Comparison of ENCODE assay signal across 27 mouse cellular contexts in the genomic region with DNA sequence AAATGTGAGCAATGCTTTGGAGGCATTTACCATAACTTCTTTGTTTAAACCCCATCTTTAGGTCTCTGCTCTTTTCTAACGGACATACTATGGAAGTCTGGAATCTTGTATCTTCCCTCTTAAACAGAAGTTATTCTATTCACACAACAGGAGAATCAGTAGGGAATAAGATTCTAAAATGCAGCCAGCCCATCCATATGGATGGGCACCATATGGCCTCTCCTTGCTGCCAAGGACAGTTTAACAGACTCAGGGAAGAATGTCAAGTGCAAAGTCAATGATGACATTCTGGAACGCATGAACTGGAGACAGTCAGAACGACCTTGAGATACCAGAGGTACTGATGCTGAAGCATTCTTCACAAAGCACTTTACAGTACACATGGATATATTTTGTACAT.
A peak's percentile ranks its signal among the peaks of the same experiment; 100 is the strongest.
DNase-seq lines count a peak whose midpoint lies in the region; ATAC-seq lines count a peak whose summit lies in the region.
"Had no signal": no experiment of that assay in that cellular context is flagged by ENCODE, and none has a peak within 500 bp of the region (broad histone marks: within the 10 kb centered on the region; RNA-seq: fewer than 3 reads in every experiment).

No protein-coding gene starts in this region.

- H3K4me3 ChIP-seq in forebrain, embryonic 14.5 days (ENCODE audit: low read depth, low read length), result no peak overlapping the region
- H3K4me3 ChIP-seq in forebrain, embryonic 15.5 days, result no peak overlapping the region
- H3K4me3 ChIP-seq: forebrain, embryonic 10.5 days; heart, embryonic 12.5 days; kidney, embryonic 15.5 days; left cerebral cortex, adult 2 months; limb, embryonic 15.5 days; midbrain, embryonic 12.5 days; neural tube, embryonic 12.5 days had no signal

- WGBS in forebrain, embryonic 14.5 days, result 64% methylated on average over 3 of the region's 3 CpGs
- WGBS in forebrain, embryonic 15.5 days, result 54% methylated on average over 3 of the region's 3 CpGs

- H3K4me2 ChIP-seq in forebrain, embryonic 14.5 days (ENCODE audit: low read length), result no peak overlapping the region
- no peak overlapping the region for H3K4me2 ChIP-seq in forebrain, embryonic 15.5 days (replicated peaks)
- H3K4me2 ChIP-seq: heart, embryonic 12.5 days; kidney, embryonic 15.5 days; limb, embryonic 15.5 days; lung, embryonic 14.5 days; midbrain, embryonic 12.5 days; neural tube, embryonic 12.5 days had no signal

- no peaks in the 10 kb centered on the region for H3K9me3 ChIP-seq in forebrain, embryonic 14.5 days (replicated peaks; ENCODE audit: control insufficient read depth, low read length)
- H3K9me3 ChIP-seq in forebrain, embryonic 15.5 days, result no peaks in the 10 kb centered on the region
- H3K9me3 ChIP-seq: forebrain, embryonic 10.5 days; heart, embryonic 12.5 days; kidney, embryonic 15.5 days; limb, embryonic 15.5 days; midbrain, embryonic 12.5 days; neural tube, embryonic 12.5 days had no signal

- H3K27ac ChIP-seq in forebrain, embryonic 14.5 days (ENCODE audit: low read depth, low read length), result no peak overlapping the region
- H3K27ac ChIP-seq in forebrain, embryonic 15.5 days (replicated peaks), result no peak overlapping the region
- H3K27ac ChIP-seq: forebrain, embryonic 10.5 days; kidney, embryonic 15.5 days; left cerebral cortex, adult 2 months; limb, embryonic 15.5 days; liver, embryonic 14.5 days; midbrain, embryonic 12.5 days; neural tube, embryonic 12.5 days had no signal

- H3K27me3 ChIP-seq in forebrain, embryonic 14.5 days (replicated peaks; ENCODE audit: control insufficient read depth, insufficient read depth, low read length), result no peaks in the 10 kb centered on the region
- no peaks in the 10 kb centered on the region for H3K27me3 ChIP-seq in forebrain, embryonic 15.5 days
- H3K27me3 ChIP-seq: CH12.LX; heart, embryonic 12.5 days; kidney, embryonic 15.5 days; limb, embryonic 15.5 days; midbrain, embryonic 12.5 days; neural tube, embryonic 12.5 days had no signal

- no peaks in the 10 kb centered on the region for H3K36me3 ChIP-seq in forebrain, embryonic 14.5 days (ENCODE audit: control insufficient read depth, insufficient read depth, low read length)
- no peaks in the 10 kb centered on the region for H3K36me3 ChIP-seq in forebrain, embryonic 15.5 days
- H3K36me3 ChIP-seq: forebrain, embryonic 10.5 days; G1E; heart, embryonic 12.5 days; kidney, embryonic 15.5 days; limb, embryonic 15.5 days; midbrain, embryonic 12.5 days; neural tube, embryonic 12.5 days had no signal

- H3K9ac ChIP-seq in forebrain, embryonic 14.5 days (ENCODE audit: low read length), result no peak overlapping the region
- H3K9ac ChIP-seq in forebrain, embryonic 15.5 days (replicated peaks), result no peak overlapping the region
- H3K9ac ChIP-seq: heart, embryonic 12.5 days; kidney, embryonic 15.5 days; limb, embryonic 15.5 days; liver, embryonic 14.5 days; lung, embryonic 14.5 days; midbrain, embryonic 12.5 days; neural tube, embryonic 12.5 days had no signal

- ATAC-seq in forebrain, embryonic 14.5 days, result peak; percentile 34; the same call in 1 of the 2 replicates
- no peak; the same call in 1 of the 2 replicates for ATAC-seq in forebrain, embryonic 15.5 days (replicated peaks)
- ATAC-seq: Patski had no signal

- DNase-seq in forebrain, embryonic 14.5 days (ENCODE audit: low spot score), result peak; percentile 56
- DNase-seq in left cerebral cortex, postnatal 4 days, result peak; percentile 34
- DNase-seq in left cerebral cortex, adult 11 months (ENCODE audit: low spot score), result no peak
- DNase-seq in cerebellum, adult 9-11 months, result peak; percentile 11
- DNase-seq in adrenal gland, postnatal 25 days, result no peak
- no peak for DNase-seq in thymus, postnatal 0 days (ENCODE audit: low spot score)
- DNase-seq: adrenal gland, adult 8-10 months; B cell, adult 2 months; gastrocnemius, postnatal 25 days; heart, adult 18-20 months; heart, postnatal 14 days; kidney, adult 11 months; kidney, postnatal 36 days; lung, embryonic 14.5 days; thymus, postnatal 14 days had no signal

- no peaks in the 10 kb centered on the region for H3K4me1 ChIP-seq in forebrain, embryonic 14.5 days (ENCODE audit: control insufficient read depth, insufficient read depth, low read length)
- 0 out of 2 replicates have a peak, but pooled peaks cover 2% of the 10 kb centered on the region for H3K4me1 ChIP-seq in forebrain, embryonic 15.5 days
- H3K4me1 ChIP-seq: forebrain, embryonic 10.5 days; heart, embryonic 12.5 days; kidney, embryonic 15.5 days; limb, embryonic 15.5 days; midbrain, embryonic 12.5 days; neural tube, embryonic 12.5 days had no signal

- intact Hi-C loops in left cerebral cortex, postnatal 4 days (cut with DNase I), result no loop called here

Comparison
In these comparisons a context has a peak if more than half of its experiments do, and no peak if none do; other contexts are left out.
1. DNase-seq: peak in forebrain, embryonic 14.5 days (single experiment), left cerebral cortex, postnatal 4 days (single experiment) and cerebellum, adult 9-11 months (single experiment); none in left cerebral cortex, adult 11 months (single experiment), adrenal gland, postnatal 25 days (single experiment) and thymus, postnatal 0 days (single experiment).